8 mouse cellular contexts compared by ENCODE assay signal in the genomic region with DNA sequence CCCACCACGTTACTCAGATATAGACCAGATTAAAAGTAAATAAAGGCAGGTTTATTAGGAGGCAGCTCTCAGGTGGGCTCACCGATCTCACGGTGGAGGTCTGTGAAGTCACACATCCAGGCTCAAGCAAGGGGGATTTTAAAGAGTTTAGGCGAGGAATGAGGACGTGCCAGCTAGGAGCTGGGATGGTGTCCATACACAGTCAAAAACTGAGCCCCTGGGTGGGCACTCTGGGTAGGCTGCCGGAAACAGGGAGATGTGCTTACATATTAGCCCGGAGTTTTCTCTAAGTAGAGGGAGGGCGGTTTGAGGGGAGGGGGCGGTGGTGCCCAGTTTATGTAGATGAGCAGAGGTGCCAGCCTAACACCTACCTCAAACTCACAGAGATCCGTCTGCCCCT. TPM values are rescaled to one million over a fixed set of nuclear protein-coding genes. Genes with fewer than 3 reads are reported as not detected.
DNase-seq lines count a peak whose midpoint lies in the region; ATAC-seq and TF ChIP-seq lines count a peak whose summit lies in the region.

No protein-coding gene starts in this region.

- H3K27me3 ChIP-seq in cerebellum, adult 2 months (ENCODE audit: control insufficient read depth, insufficient read depth, low read length), result no peaks in the 10 kb centered on the region
- no peaks in the 10 kb centered on the region for H3K27me3 ChIP-seq in lung, postnatal 0 days (replicated peaks; ENCODE audit: insufficient read depth, low read length)
- H3K27me3 ChIP-seq in limb, embryonic 13.5 days, result peaks cover 14% of the 10 kb centered on the region
- H3K27me3 ChIP-seq in stomach, embryonic 15.5 days (replicated peaks), result no peaks in the 10 kb centered on the region

- H3K4me1 ChIP-seq in cerebellum, adult 2 months (ENCODE audit: control insufficient read depth, insufficient read depth, low read length), result peaks cover 11% of the 10 kb centered on the region; the same call in 1 of the 2 replicates
- H3K4me1 ChIP-seq in lung, postnatal 0 days (ENCODE audit: insufficient read depth, low read depth, low read length), result peaks cover 7% of the 10 kb centered on the region
- peaks cover 18% of the 10 kb centered on the region for H3K4me1 ChIP-seq in limb, embryonic 13.5 days
- peaks cover 11% of the 10 kb centered on the region for H3K4me1 ChIP-seq in stomach, embryonic 15.5 days

- H3K9me3 ChIP-seq in lung, postnatal 0 days (ENCODE audit: low read length), result no peaks in the 10 kb centered on the region
- no peaks in the 10 kb centered on the region for H3K9me3 ChIP-seq in limb, embryonic 13.5 days
- no peaks in the 10 kb centered on the region for H3K9me3 ChIP-seq in stomach, embryonic 15.5 days

- H3K9ac ChIP-seq in lung, postnatal 0 days (replicated peaks; ENCODE audit: low read depth), result peak overlapping the region; percentile 91
- peak overlapping the region; percentile 84 for H3K9ac ChIP-seq in limb, embryonic 13.5 days
- 0 out of 2 replicates have a peak overlapping the region, but pooled peaks have one; percentile 44 for H3K9ac ChIP-seq in stomach, embryonic 15.5 days

- DNase-seq in cerebellum, adult 2 months, result peak in 1 of 2 experiments; percentile 24
- DNase-seq in cerebellum, postnatal 36 days, result no peak
- no peak for DNase-seq in lung, postnatal 0 days (ENCODE audit: low spot score)
- no peak for DNase-seq in lung, adult 18-20 months
- DNase-seq in thymus, adult 18-20 months, result no peak
- no peak for DNase-seq in embryo, embryonic 10.5 days (ENCODE audit: low spot score)

- no peak for TF ChIP-seq POLR2A in cerebellum, adult 2 months (IDR thresholded peaks at IDR 0.05; ENCODE audit: borderline replicate concordance, insufficient read depth, low read length)

- no peaks in the 10 kb centered on the region for H3K36me3 ChIP-seq in lung, postnatal 0 days (ENCODE audit: insufficient read depth, low read length)
- no peaks in the 10 kb centered on the region for H3K36me3 ChIP-seq in limb, embryonic 13.5 days
- H3K36me3 ChIP-seq in stomach, embryonic 15.5 days, result no peaks in the 10 kb centered on the region

- 30% methylated on average over 10 of the region's 10 CpGs for WGBS in cerebellum, adult 2 months
- 31% methylated on average over 10 of the region's 10 CpGs for WGBS in lung, postnatal 0 days
- 44% methylated on average over 10 of the region's 10 CpGs for WGBS in limb, embryonic 13.5 days
- WGBS in stomach, embryonic 15.5 days, result 30% methylated on average over 10 of the region's 10 CpGs

- TF ChIP-seq EP300 in lung, postnatal 0 days (IDR thresholded peaks at IDR 0.05), result no peak

- H3K4me3 ChIP-seq in cerebellum, adult 2 months (replicated peaks; ENCODE audit: insufficient read depth, low read depth, low read length), result peak overlapping the region; percentile 93
- peak overlapping the region; percentile 77 for H3K4me3 ChIP-seq in lung, postnatal 0 days (ENCODE audit: low read depth, low read length)
- peak overlapping the region; percentile 73 for H3K4me3 ChIP-seq in limb, embryonic 13.5 days
- peak overlapping the region; percentile 80 for H3K4me3 ChIP-seq in stomach, embryonic 15.5 days (replicated peaks)

- no peak for TF ChIP-seq CTCF in cerebellum, adult 2 months (IDR thresholded peaks at IDR 0.05; ENCODE audit: borderline replicate concordance, insufficient read depth, low read depth, low read length)
- TF ChIP-seq CTCF in lung, postnatal 0 days (IDR thresholded peaks at IDR 0.05), result no peak; the same call in 1 of the 2 replicates

- peak overlapping the region; percentile 80 for H3K27ac ChIP-seq in cerebellum, adult 2 months (ENCODE audit: insufficient read depth, low read length)
- H3K27ac ChIP-seq in lung, postnatal 0 days (ENCODE audit: low read length), result peak overlapping the region; percentile 96
- no peak overlapping the region for H3K27ac ChIP-seq in limb, embryonic 13.5 days
- H3K27ac ChIP-seq in stomach, embryonic 15.5 days, result no peak overlapping the region

- ATAC-seq in lung, postnatal 0 days, result no peak
- no peak for ATAC-seq in limb, embryonic 13.5 days (ENCODE audit: low FRiP score, low read depth)
- no peak for ATAC-seq in stomach, embryonic 15.5 days (ENCODE audit: insufficient read depth, low FRiP score, low read depth)

- peak overlapping the region; percentile 85 for H3K4me2 ChIP-seq in lung, postnatal 0 days (replicated peaks; ENCODE audit: low read depth, low read length)
- peak overlapping the region; percentile 88 for H3K4me2 ChIP-seq in limb, embryonic 13.5 days (replicated peaks)
- H3K4me2 ChIP-seq in stomach, embryonic 15.5 days, result peak overlapping the region; percentile 89

RNA-seq across cellular contexts. Expression of gene Rusc2, which starts 0.8 kb away (rescaled TPM):
- polyA plus RNA-seq in cerebellum, adult 2 months (2012; rRNA removed), result 63.0 and 65.8 TPM in 2 replicates
- polyA plus RNA-seq in lung, postnatal 0 days (2015; fragmentation: Nextera tagmentation; extraction: Ambion mirVana), result 22.2 and 23.4 TPM in 2 replicates
- polyA plus RNA-seq in limb, embryonic 13.5 days (2015; fragmentation: Nextera tagmentation; extraction: Ambion mirVana), result 13.1 and 14.7 TPM in 2 replicates
- 16.3 and 17.2 TPM in 2 replicates for polyA plus RNA-seq in stomach, embryonic 15.5 days (2015; fragmentation: Nextera tagmentation; extraction: Ambion mirVana)

RNA-seq across cellular contexts. Expression of gene Fam166b, which starts 48.0 kb away (rescaled TPM):
- polyA plus RNA-seq in cerebellum, adult 2 months (2012; rRNA removed), result 0.87 and 2.0 TPM in 2 replicates
- polyA plus RNA-seq in lung, postnatal 0 days (2015; fragmentation: Nextera tagmentation; extraction: Ambion mirVana), result 4.6 and 6.8 TPM in 2 replicates
- not detected in 2 replicates for polyA plus RNA-seq in limb, embryonic 13.5 days (2015; fragmentation: Nextera tagmentation; extraction: Ambion mirVana)
- polyA plus RNA-seq in stomach, embryonic 15.5 days (2015; fragmentation: Nextera tagmentation; extraction: Ambion mirVana), result 0.22 TPM in 1 of 2 replicates, not detected in the other

Comparison
In these comparisons a context has a peak if more than half of its experiments do, and no peak if none do; other contexts are left out.
1. H3K27ac ChIP-seq: peak in cerebellum, adult 2 months (single experiment) and lung, postnatal 0 days (single experiment); none in limb, embryonic 13.5 days (single experiment) and stomach, embryonic 15.5 days (single experiment).
2. Peak in every context shown above with its lines, with median percentiles within 50 percentile points of each other: H3K4me3 ChIP-seq, H3K4me2 ChIP-seq and H3K9ac ChIP-seq.